Mouse (Mus musculus) spleen, adult 2 months (tissue): ENCODE results near the gene Gucy2g. TPM values are rescaled to one million over a fixed set of nuclear protein-coding genes. Genes with fewer than 3 reads are reported as not detected.
"Not testable (repeated sequence)": the region's sequence is repeated elsewhere in the genome, so short reads cannot be mapped to it uniquely, and the experiment has no call there.

Experiments used
- DNase-seq, 2 experiments: peaks; one replicate each; pipeline versions ENCODE4 v3.0.0 to v3.0.0-alpha.2; 2012 to 2021; ENCODE audit warnings: low spot score in 2 of 2, low read depth in 1 of 2
- H3K27ac ChIP-seq: fragments of 200-500 bp; 2 replicates; pipeline ENCODE4 v1.5.1; 2012; ENCODE audit warnings: low read length, inconsistent platforms; ENCODE audit not compliant: insufficient read depth
- H3K27me3 ChIP-seq: fragments of 200-500 bp; 2 replicates; pipeline ENCODE4 v1.6.1; 2012; ENCODE audit warnings: mild to moderate bottlenecking, moderate library complexity, low read length, inconsistent platforms; ENCODE audit not compliant: control insufficient read depth, insufficient read depth
- H3K36me3 ChIP-seq: fragments of 200-500 bp; 2 replicates; pipeline ENCODE4 v1.6.1; 2012; ENCODE audit warnings: mild to moderate bottlenecking, low read length, inconsistent platforms; ENCODE audit not compliant: control insufficient read depth, insufficient read depth
- H3K4me1 ChIP-seq: fragments of 200-500 bp; 2 replicates; pipeline ENCODE4 v1.6.1; 2011; ENCODE audit warnings: inconsistent platforms; ENCODE audit not compliant: control insufficient read depth, insufficient read depth, insufficient read length
- H3K4me3 ChIP-seq: fragments of 200-500 bp; 2 replicates; pipeline ENCODE4 v1.5.1; 2011; ENCODE audit warnings: mild to moderate bottlenecking, inconsistent platforms; ENCODE audit not compliant: insufficient read depth, insufficient read length; ENCODE audit errors: extremely low read depth
- CTCF ChIP-seq: fragments of 200-500 bp; IDR thresholded peaks from 2 replicates; pipeline ENCODE4 v1.5.1; 2011; ENCODE audit warnings: mild to moderate bottlenecking, inconsistent platforms; ENCODE audit not compliant: insufficient read depth, insufficient read length, insufficient replicate concordance; ENCODE audit errors: extremely low read depth
- POLR2A ChIP-seq: fragments of 200-500 bp; IDR thresholded peaks from 2 replicates; pipeline ENCODE4 v1.6.1; 2011; ENCODE audit warnings: low read depth, low read length, inconsistent platforms
- WGBS: fragments of 180-500 bp; shearing (Covaris S2); methylation state at CpG from one replicate; pipeline ENCODE4 v1.1.7; 2018; 5-methylcytosine and 5-hydroxymethylcytosine counted together
- polyA plus RNA-seq: library from polyadenylated mRNA; depleted of rRNA; stranded (reverse); fragments of >200 nt; gene quantifications from 2 replicates; pipeline ENCODE4 v1.2.3, GENCODE M21; 2012

The Gucy2g gene
- polyA plus RNA-seq, 1 experiment, result 0.15 TPM

DNA sequence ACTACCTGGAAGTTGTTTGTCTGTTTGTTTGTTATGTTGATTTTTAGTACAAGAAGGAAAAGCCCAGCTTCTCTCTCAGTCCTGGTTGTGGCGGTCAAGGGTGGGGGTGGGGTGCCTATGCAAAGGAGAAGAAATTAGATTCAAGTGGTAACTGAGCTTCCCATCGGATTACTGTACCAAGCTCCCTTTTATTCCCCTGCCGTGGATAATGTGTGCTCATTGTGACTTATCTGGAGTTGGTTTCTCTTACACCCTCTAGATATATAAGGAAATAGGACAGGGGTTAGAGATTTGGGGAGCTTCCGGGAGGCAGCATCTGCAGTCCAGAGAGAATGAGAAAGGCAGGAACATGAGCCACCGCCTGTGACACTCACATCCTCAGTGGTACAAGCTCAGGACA, 60.6 kb downstream of the Gucy2g start, which contains the start of gene Tectb:
TSS of gene Tectb (plus strand) at position 301 of the 400 bp plus-strand sequence.
- WGBS, result 92% methylated on average over 5 of the region's 5 CpGs
- Histone ChIP-seq H3K36me3 (no peaks in the 10 kb centered on the region), H3K27ac (no peak within 1 kb of the TSS), H3K27me3 (no peaks in the 10 kb centered on the region), H3K4me1 (no peaks in the 10 kb centered on the region), H3K4me3 (no peak within 1 kb of the TSS)
- TF ChIP-seq CTCF (no peak), POLR2A (no peak)
- DNase-seq, result no peak

DNA sequence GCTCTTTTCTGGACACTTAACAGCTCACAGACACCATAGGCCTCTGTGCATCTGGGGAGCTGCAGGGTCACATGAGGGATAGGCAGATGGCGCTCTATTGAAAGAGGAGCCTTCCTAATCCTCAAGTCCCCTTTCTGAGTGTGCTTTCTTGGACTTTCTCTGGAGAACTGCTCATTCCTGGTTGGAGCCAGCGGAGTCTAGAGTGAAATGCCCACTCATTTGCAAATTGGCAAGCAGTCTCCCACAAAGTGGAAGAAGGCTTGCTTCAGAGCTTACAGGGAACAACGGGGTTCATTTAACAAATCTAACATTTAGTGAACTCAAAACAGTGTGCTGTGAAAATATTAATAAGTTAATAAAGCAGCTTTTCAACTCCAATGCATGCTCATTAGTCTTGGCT, 63.9 kb downstream of the Gucy2g start:
- no peak for DNase-seq
- Histone ChIP-seq H3K27me3 (no peaks in the 10 kb centered on the region), H3K4me3 (no peak overlapping the region), H3K27ac (no peak overlapping the region), H3K36me3 (no peaks in the 10 kb centered on the region), H3K4me1 (no peaks in the 10 kb centered on the region)
- WGBS, result 86% methylated on average over 3 of the region's 3 CpGs
- no peak for TF ChIP-seq POLR2A
- TF ChIP-seq CTCF, result no peak

DNA sequence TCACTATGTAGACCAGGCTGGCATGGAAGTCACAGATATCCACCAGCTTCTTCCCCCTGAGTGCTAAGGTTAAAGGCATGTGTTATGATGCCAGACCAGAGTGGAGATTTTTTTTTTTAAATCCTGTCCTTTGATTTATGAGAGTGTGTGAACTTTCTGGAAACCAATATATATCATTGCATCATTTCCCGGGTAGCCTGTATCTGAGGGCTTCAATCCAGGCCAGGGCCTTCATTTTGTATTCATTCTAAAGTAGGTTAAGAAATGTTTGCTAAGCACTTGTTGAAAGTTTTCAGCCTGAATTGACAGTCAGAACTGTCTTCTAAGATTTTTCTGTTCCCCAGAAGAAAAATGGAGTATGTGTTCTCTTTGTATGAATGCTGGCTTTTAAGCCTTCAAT, 69.5 kb downstream of the Gucy2g start:
- 56% methylated on average over 1 of the region's 1 CpGs for WGBS
- Histone ChIP-seq H3K27ac (no peak overlapping the region), H3K4me1 (no peaks in the 10 kb centered on the region), H3K36me3 (no peaks in the 10 kb centered on the region), H3K27me3 (no peaks in the 10 kb centered on the region), H3K4me3 (no peak overlapping the region)
- no peak for DNase-seq
- no peak for TF ChIP-seq CTCF
- no peak for TF ChIP-seq POLR2A

DNA sequence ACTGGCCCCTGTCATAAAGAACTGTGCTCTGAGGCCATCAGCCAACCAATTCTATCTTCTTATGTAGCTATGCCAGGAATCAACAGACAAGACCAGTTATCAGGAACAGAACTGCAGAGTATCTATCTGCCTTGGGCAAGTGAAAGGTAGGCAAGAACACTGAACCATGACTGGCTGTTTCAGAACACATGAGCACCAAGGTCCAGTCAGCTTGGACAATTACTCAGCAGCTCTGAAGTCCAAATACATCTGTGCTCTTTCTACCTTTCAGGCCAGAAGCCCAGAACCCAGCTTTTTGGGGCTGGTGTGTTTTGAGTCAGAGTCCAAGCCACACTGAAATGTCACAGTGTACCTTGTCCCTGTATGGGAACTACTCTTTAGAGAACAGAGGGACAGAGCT, 70.6 kb downstream of the Gucy2g start:
- Histone ChIP-seq H3K27ac (no peak overlapping the region), H3K36me3 (no peaks in the 10 kb centered on the region)
- DNase-seq, result no peak

DNA sequence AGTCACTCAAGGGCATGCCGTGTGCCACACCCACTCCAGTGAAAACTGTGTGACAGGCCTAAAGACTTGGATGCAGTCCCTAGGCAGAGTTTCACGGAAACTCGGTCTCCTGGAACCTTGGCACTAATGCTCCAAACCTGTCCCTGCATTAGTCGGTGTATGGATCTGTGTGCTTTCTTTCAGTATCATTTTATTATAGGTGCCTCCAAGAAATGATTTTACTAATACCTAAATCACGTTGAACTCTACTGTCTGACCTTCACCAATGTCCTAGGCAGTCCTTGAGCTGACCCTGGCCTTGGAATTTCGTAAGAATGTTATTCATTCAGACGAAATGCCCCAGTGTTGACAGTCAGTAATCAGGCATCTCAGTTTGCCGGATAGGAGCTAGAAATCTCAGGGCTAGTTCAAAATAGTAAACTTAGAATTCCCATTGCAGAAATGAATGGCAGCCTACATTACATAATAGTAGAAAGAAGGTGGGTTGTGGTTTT, 71.8 kb downstream of the Gucy2g start:
- 87% methylated on average over 8 of the region's 8 CpGs for WGBS
- H3K27ac ChIP-seq, H3K4me3 ChIP-seq, DNase-seq, H3K27me3 ChIP-seq, H3K36me3 ChIP-seq, H3K4me1 ChIP-seq: not testable (repeated sequence)

More for the DNA sequence above, 70.6 kb downstream of the Gucy2g start:
- no peak for TF ChIP-seq POLR2A
- no peak for TF ChIP-seq CTCF
- H3K27me3 ChIP-seq, result no peaks in the 10 kb centered on the region
- H3K4me1 ChIP-seq, result no peaks in the 10 kb centered on the region
- H3K4me3 ChIP-seq, result no peak overlapping the region

DNA sequence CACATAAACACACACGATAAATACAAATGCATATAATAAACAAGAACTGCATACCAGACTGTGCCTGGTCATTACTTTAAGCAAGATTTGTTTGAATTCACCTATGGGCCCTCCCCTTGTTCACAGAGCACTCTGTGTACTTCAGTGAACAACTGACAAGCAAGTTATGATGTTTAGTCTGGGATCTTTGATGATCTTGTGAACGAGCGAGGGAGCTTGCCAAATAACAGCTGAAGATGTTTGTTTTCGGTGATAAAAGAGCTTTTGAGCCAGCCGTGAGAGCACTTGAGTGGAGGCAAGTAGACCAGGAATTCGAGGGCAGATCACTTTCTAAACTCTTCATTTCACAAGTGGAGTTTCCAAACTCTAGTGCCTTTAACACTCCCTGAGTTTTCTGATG, 72.7 kb downstream of the Gucy2g start:
- WGBS, result 81% methylated on average over 6 of the region's 6 CpGs
- Histone ChIP-seq H3K36me3 (no peaks in the 10 kb centered on the region), H3K27me3 (no peaks in the 10 kb centered on the region), H3K4me1 (no peaks in the 10 kb centered on the region), H3K4me3 (no peak overlapping the region), H3K27ac (no peak overlapping the region)
- TF ChIP-seq CTCF (no peak), POLR2A (no peak)
- no peak for DNase-seq

DNA sequence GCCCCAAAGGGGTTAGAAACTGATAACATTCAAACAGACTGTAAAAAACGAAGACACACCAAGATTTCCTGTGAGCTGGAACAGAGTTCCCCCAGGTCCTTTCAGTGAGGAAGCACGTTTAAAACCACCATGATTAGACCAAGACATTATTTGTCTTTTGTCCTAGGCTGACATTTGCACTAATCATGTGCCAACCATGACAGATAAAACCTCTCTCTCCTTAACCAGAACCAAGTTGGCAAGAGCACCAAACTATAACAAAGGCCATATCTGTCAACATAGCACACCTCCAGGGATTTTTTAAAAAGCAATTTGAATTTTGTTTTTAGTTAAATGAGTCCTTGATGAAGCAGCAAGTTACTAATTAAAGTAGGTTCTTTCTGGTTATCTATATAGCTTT, 73.3 kb downstream of the Gucy2g start:
- DNase-seq, result no peak

More for the DNA sequence above, 73.3 kb downstream of the Gucy2g start:
- Histone ChIP-seq H3K27ac (no peak overlapping the region), H3K4me1 (no peaks in the 10 kb centered on the region), H3K4me3 (no peak overlapping the region), H3K36me3 (no peaks in the 10 kb centered on the region), H3K27me3 (no peaks in the 10 kb centered on the region)
- WGBS, result 69% methylated on average over 2 of the region's 2 CpGs
- TF ChIP-seq POLR2A, result no peak
- TF ChIP-seq CTCF, result no peak
